Mouse (Mus musculus) adrenal gland, postnatal 25 days (tissue): ENCODE results near the gene Gnl2. TPM values are rescaled to one million over a fixed set of nuclear protein-coding genes. Genes with fewer than 3 reads are reported as not detected.

Experiments
- DNase-seq: peaks from one replicate; pipeline ENCODE4 v3.0.0; 2021; ENCODE audit warnings: mixed read lengths
- total RNA-seq: library from RNA; stranded (reverse); gene quantifications from 2 replicates; pipeline ENCODE4 v1.2.3, GENCODE M21; 2021

The Gnl2 gene
- total RNA-seq, 1 experiment from 2014 or later: 56.7 TPM

- DNase-seq: peak; percentile 94
Observed at GRCm38 (mm10) chr4:125084403-125085345, 68.3 kb downstream of the Gnl2 start, which contains the start of gene Meaf6. Meaf6 (plus strand) TSS chr4:125085134.

- DNase-seq: peak; percentile 84
Observed at GRCm38 (mm10) chr4:125085346-125085841, 69.0 kb downstream of the Gnl2 start.

GRCm38 (mm10) chr4:125093031-125093430 lies 76.6 kb downstream of the Gnl2 start:
- DNase-seq: no peak

GRCm38 (mm10) chr4:125096066-125096465 lies 79.7 kb downstream of the Gnl2 start:
- peak; percentile 47 for DNase-seq

GRCm38 (mm10) chr4:125097412-125097811 lies 81.0 kb downstream of the Gnl2 start:
- no peak for DNase-seq

GRCm38 (mm10) chr4:125099458-125099857 lies 83.1 kb downstream of the Gnl2 start:
- DNase-seq: peak; percentile 85

GRCm38 (mm10) chr4:125101334-125101733 lies 84.9 kb downstream of the Gnl2 start:
- no peak for DNase-seq

Other genes starting within 250 kb of the Gnl2 start
- 20.4 and 22.5 TPM in 2 replicates for gene Mtf1, start 214.5 kb upstream of the Gnl2 start, total RNA-seq
- 35.0 and 48.6 TPM in 2 replicates for gene Yrdc, start 165.9 kb upstream of the Gnl2 start, total RNA-seq
- 41.9 and 43.9 TPM in 2 replicates for gene 1110065P20Rik, start 165.4 kb upstream of the Gnl2 start, total RNA-seq
- gene Maneal, start 154.4 kb upstream of the Gnl2 start, total RNA-seq: 4.1 and 6.4 TPM in 2 replicates
- gene Epha10, start 135.7 kb upstream of the Gnl2 start, total RNA-seq: 2.0 and 3.8 TPM in 2 replicates
- gene 9930104L06Rik, start 79.5 kb upstream of the Gnl2 start, total RNA-seq: 17.5 and 18.0 TPM in 2 replicates
- 8.4 and 15.2 TPM in 2 replicates for gene Cdca8, start 77.3 kb upstream of the Gnl2 start, total RNA-seq
- gene Rspo1, start 30.2 kb upstream of the Gnl2 start, total RNA-seq: 2.3 and 3.3 TPM in 2 replicates
- not detected in 2 replicates for gene Dnali1, start 49.1 kb downstream of the Gnl2 start, total RNA-seq
- 18.7 and 20.2 TPM in 2 replicates for gene Snip1, start 50.1 kb downstream of the Gnl2 start, total RNA-seq
- 34.2 and 36.9 TPM in 2 replicates for gene Meaf6, start 68.5 kb downstream of the Gnl2 start, total RNA-seq
- 6.8 and 10.8 TPM in 2 replicates for gene Zc3h12a, start 111.3 kb downstream of the Gnl2 start, total RNA-seq